Mouse (Mus musculus): Measurements from ENCODE around the gene Adra2b.

Adra2b gene

GRCm38 (mm10) chr2:127338833-127339232, 24.2 kb upstream of the Adra2b start:
- DNase-seq (ENCODE audit: low spot score in 2 of 2) = no peak

DNA sequence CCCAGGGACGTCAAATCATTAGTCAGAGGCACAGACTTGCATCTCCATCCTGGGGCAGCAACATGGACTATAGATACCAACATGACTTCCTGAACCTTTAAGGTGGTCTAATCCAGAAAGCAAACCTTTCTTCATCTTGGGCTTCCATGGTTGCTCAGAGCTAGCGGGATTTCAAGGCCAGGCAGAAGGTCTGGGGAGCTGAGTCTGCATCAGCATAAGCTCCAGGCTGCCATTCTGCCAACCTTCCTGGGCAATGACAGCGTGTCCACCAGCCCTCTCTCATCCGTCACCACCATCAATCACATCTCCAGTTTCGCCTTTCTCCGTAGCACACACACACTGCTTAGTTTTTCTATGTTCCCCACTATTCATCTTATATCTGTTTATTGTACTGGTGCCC, 23.7 kb upstream of the Adra2b start:
- DNase-seq (ENCODE audit: low spot score in 2 of 2) = no peak

DNA sequence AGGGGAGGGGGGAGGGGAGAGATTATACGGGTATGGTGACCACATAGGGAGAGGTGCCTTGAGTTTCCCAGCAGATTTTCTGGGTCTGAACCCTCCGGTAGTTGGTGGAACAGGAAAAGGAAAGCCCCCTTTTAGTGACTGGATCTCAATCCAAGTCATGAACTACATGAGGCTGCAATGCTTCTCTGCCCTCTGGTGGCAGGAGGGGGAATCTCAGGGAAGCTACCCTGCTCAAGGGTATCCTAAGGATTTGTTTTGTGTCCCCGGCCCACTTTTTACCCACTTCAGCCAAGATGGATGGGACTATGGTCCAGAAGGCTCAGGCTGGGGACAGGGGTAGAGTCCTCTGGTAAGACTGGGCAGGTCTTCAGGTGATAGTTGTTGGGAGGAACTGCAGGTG, 21.8 kb upstream of the Adra2b start:
- peak; percentile 60 to 66 for DNase-seq (ENCODE audit: low spot score in 2 of 2)

- no peak for DNase-seq (ENCODE audit: low spot score in 2 of 2)
Measured at GRCm38 (mm10) chr2:127346334-127346733, 16.7 kb upstream of the Adra2b start.

DNA sequence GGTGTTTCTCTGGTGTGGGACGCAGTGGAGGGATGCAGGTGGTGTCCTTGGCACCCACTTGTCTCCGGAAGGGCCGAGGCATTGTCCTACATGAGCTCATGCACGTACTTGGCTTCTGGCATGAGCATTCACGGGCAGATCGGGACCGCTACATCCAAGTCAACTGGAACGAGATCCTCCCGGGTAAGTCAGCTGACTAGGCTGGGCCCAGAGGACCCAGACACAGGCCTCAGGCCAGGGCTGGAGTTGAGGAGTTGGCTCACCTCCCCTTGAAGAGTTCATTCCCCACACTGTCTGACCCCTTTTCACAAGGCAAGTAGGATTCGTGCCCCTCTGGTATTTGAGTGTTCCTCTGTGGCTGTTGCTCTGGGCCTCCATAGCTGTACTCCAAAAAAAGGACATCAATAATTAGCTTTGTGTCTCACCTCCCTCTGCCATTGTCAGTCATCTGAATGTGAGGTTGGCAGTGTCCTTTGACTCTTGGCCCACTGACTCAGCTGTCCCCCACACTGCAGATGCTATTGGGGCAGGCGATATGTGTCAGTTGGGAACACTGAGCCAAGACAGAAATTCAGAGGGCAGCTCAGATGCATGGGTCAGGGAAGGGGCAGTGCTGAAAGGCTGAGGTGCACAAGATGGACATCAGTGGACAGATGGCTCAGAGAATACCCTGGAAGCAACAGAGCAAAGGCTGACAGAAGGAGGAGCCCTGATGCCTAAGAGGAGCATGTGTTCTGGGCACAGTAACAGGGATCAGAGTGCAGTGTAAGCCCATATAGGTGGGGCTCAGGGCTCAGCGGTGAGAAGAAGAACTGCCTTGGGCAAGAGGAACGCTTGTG, 15.6 kb upstream of the Adra2b start:
- no peak for DNase-seq (ENCODE audit: low spot score in 2 of 2)

- no peak for DNase-seq (ENCODE audit: low spot score in 2 of 2)
Measured at GRCm38 (mm10) chr2:127353881-127354280, 9.1 kb upstream of the Adra2b start.

GRCm38 (mm10) chr2:127363282-127363652, 259 bp downstream of the Adra2b start:
- peak in 1 of 2 experiments; percentile 21 for DNase-seq (ENCODE audit: low spot score in 2 of 2)

DNA sequence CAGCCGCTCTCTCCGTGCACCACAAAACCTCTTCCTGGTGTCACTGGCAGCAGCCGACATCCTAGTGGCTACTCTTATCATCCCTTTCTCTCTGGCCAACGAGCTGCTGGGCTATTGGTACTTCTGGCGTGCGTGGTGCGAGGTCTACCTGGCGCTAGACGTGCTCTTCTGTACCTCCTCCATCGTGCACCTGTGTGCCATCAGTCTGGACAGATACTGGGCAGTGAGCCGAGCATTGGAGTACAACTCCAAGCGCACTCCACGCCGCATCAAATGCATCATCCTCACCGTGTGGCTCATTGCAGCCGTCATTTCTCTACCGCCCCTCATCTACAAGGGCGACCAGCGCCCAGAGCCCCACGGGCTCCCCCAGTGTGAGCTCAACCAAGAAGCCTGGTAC, 688 bp downstream of the Adra2b start:
- DNase-seq (ENCODE audit: low spot score in 2 of 2) = peak in 1 of 2 experiments; percentile 17

DNA sequence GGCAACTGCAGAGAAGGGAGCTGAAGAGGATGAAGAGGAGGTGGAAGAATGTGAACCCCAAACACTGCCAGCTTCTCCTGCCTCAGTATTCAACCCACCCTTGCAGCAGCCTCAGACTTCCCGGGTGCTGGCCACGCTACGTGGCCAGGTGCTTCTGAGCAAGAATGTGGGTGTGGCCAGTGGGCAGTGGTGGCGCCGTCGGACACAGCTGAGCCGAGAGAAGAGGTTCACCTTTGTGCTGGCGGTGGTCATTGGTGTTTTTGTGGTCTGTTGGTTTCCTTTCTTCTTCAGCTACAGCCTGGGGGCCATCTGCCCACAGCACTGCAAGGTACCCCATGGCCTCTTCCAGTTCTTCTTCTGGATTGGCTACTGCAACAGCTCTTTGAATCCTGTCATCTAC, 1.4 kb downstream of the Adra2b start:
- DNase-seq (ENCODE audit: low spot score in 2 of 2) = no peak

- no peak for DNase-seq (ENCODE audit: low spot score in 2 of 2)
Measured at GRCm38 (mm10) chr2:127367126-127367820, 4.3 kb downstream of the Adra2b start.

DNA sequence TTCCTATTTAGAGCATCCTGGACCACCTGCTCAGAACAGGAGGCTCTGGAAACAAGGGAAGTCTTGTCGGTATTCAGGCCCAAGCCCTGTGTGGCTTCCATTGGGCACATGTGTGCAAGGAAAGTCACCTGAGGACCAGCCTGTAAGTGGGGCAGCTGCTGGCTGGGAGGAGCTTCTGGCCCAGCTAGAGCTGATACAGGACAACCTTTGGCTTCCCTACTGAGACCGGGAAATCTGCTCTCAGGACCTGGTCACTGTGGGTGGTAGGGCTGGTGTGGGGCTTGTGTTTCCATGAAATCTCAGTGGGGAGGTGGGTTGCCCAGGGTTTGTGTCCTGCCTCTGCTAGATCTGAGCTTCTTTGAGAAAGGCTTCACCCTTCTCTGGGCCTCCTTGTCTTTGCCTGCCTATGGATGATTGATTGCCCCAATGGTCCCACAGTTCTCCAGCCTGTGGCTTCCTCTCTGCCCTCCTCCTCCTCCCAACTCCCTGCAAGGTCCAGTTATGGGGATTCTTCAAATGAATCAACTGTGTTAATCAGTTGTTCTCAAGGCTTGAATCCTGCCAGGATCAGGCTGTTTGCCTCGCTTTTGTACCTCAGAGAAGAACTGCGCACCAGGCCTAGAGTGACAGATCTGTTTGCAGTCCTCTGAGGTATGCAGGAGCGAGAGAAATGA, 6.8 kb downstream of the Adra2b start:
- no peak for DNase-seq (ENCODE audit: low spot score in 2 of 2)

GRCm38 (mm10) chr2:127370561-127371483, 7.8 kb downstream of the Adra2b start:
- DNase-seq (ENCODE audit: low spot score in 2 of 2) = no peak

GRCm38 (mm10) chr2:127371484-127371861, 8.5 kb downstream of the Adra2b start:
- DNase-seq (ENCODE audit: low spot score in 2 of 2) = no peak

- no peak for DNase-seq (ENCODE audit: low spot score in 2 of 2)
Measured at GRCm38 (mm10) chr2:127372082-127372481, 9.1 kb downstream of the Adra2b start.

GRCm38 (mm10) chr2:127374131-127374530, 11.1 kb downstream of the Adra2b start:
- DNase-seq (ENCODE audit: low spot score in 2 of 2) = no peak

DNA sequence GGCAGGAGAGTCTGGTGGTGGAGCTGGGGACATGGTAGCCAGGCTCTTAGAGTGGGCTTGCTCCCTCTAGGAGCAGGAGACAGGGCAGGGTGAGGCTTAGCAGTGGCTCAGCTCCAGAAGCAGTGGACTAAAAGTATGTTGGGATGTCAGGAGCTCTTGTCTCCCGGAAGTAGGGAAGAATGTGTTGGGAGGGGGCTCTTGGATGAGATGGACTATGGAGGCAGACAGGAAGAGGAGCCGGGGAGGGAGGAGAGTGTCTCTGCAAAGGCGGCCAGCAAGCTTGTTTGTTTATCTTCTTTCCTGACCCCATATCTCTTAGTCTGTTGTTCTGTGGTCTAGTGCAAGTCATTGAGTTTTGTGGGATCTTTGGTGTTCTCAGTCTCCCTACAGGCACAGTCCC, 12.1 kb downstream of the Adra2b start:
- DNase-seq (ENCODE audit: low spot score in 2 of 2) = no peak

GRCm38 (mm10) chr2:127375759-127376341, 12.8 kb downstream of the Adra2b start:
- DNase-seq (ENCODE audit: low spot score in 2 of 2) = no peak

GRCm38 (mm10) chr2:127376423-127377051, 13.5 kb downstream of the Adra2b start:
- DNase-seq (ENCODE audit: low spot score in 2 of 2) = no peak

DNA sequence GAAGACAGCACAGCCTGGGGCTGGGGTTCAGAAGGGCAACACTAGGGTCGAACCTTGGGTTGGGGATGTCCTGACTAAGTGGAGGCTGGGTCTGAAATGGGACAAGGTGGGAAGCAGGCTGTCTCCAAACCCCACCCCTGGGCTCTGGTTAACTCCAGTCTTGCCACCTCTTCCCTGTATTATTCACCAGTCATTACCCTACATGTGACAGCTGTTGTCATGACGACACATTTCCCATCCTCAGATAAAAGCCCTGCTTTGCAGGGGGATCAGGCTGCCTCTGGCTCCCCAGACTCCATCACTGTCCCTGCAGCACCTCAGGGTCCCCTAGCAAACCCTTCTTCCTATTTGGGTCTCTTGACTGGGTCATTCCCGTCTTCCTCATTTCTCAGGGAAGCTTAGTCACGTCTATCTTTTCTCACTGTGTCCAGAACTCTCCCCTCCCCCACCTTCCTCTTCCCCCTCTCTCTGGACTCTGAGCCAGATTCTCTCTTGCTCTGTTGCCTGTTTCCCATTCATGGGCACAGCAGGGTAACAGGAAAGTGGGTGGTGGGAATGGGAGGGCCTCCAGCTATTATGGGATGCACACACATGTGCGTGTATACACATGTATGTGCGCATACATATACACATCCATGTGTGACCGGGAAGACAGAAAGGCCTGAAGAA, 15.1 kb downstream of the Adra2b start:
- no peak for DNase-seq (ENCODE audit: low spot score in 2 of 2)

DNA sequence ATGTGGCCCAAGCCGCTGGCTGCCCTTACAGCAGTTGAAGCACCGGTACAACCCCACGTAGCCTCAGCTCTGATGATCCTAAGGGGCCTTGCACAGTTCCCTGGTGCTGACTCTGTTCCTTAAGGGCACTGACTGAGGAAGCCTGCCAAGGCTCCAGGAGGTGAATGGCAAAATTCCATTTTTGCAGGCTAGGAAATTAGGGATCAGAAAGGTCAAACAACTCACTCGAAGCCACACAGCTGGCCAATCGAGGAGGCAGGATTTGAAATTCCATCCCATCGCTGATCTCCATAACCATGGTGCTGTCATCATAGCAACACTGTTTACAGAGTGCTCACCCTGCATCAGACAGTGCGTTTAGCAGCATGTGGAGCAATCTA, 15.6 kb downstream of the Adra2b start:
- DNase-seq (ENCODE audit: low spot score in 2 of 2) = no peak

All from right cerebral cortex, adult 2 months (tissue).